Mouse (Mus musculus) forebrain, embryonic 11.5 days (tissue): ENCODE results near the gene Cd1d1. TPM values are rescaled to one million over a fixed set of nuclear protein-coding genes. Genes with fewer than 3 reads are reported as not detected.

Source experiments
- ATAC-seq: fragments of 200-750 bp; cut with Nextera tagmentation; replicated peaks from 2 replicates; pipeline ENCODE4 v1.8.0; 2017; ENCODE audit warnings: moderate TSS enrichment; ENCODE audit not compliant: low FRiP score
- DNase-seq: peaks from one replicate; pipeline ENCODE4 v3.0.0-alpha.2; 2017; ENCODE audit warnings: low spot score
- H3K27ac ChIP-seq: fragments of 300-500 bp; sonication (generic); 2 replicates; pipeline ENCODE4 v1.5.1; 2014; ENCODE audit warnings: low read depth, low read length
- H3K27me3 ChIP-seq: fragments of 300-500 bp; sonication (generic); 2 replicates; pipeline ENCODE4 v1.6.1; 2014; ENCODE audit warnings: mild to moderate bottlenecking, low read length, mixed read lengths; ENCODE audit not compliant: control insufficient read depth, insufficient read depth
- H3K36me3 ChIP-seq: fragments of 300-500 bp; sonication (generic); 2 replicates; pipeline ENCODE4 v1.6.1; 2014; ENCODE audit warnings: mild to moderate bottlenecking, low read length, moderate library complexity, mixed read lengths; ENCODE audit not compliant: control insufficient read depth, insufficient read depth
- H3K4me1 ChIP-seq: fragments of 300-500 bp; sonication (generic); replicated peaks from 2 replicates; pipeline ENCODE4 v1.6.1; 2014; ENCODE audit warnings: low read length, mixed read lengths; ENCODE audit not compliant: control insufficient read depth, insufficient read depth
- H3K4me2 ChIP-seq: fragments of 300-500 bp; sonication (generic); 2 replicates; pipeline ENCODE4 v1.6.1; 2014; ENCODE audit warnings: low read depth, mild to moderate bottlenecking, low read length, moderate library complexity, mixed read lengths; ENCODE audit not compliant: severe bottlenecking
- H3K4me3 ChIP-seq: fragments of 300-500 bp; sonication (generic); 2 replicates; pipeline ENCODE4 v1.5.1; 2014; ENCODE audit warnings: low read depth, low read length
- H3K9ac ChIP-seq: fragments of 300-500 bp; sonication (generic); 2 replicates; pipeline ENCODE4 v1.6.1; 2014; ENCODE audit warnings: low read length
- H3K9me3 ChIP-seq: fragments of 300-500 bp; sonication (generic); 2 replicates; pipeline ENCODE4 v1.6.1; 2016; ENCODE audit warnings: low read length, mixed read lengths; ENCODE audit not compliant: control insufficient read depth
- WGBS: fragments of 180-500 bp; shearing (Covaris S2); extraction: QIAGEN DNeasy Blood & Tissue Kit; methylation state at CpG from one replicate; pipeline ENCODE4 v1.1.7; 2014; 5-methylcytosine and 5-hydroxymethylcytosine counted together
- polyA plus RNA-seq: library from polyadenylated mRNA; unstranded; fragments of >200 nt; fragmentation: Nextera tagmentation; extraction: Ambion mirVana; gene quantifications from 2 replicates; pipeline ENCODE4 v1.2.1, GENCODE M21; 2014

The Cd1d1 gene
- polyA plus RNA-seq, 1 experiment from 2014 or later: 33.1 TPM

DNA sequence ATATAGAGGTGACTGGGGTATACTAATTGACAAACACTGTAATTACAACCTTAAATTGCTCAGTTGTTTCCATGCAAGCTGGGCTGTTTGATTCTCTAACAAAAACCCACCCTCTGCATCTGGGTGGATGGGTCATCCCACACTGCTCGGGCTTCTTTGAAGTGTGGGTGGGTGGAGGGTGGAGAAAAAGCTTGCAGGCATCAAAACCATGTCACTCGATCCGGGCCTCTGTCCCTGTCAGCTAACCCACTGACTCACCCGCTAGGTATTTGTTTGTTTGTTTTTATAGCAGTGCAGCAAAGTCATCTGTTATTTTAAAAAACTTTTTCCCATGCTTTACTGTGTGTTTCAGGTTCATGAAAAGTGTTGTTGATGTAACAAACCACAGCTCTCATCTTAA, 43.9 kb downstream of the Cd1d1 start:
- Histone ChIP-seq H3K9me3 (peaks cover 3% of the 10 kb centered on the region; the same call in 1 of the 2 replicates), H3K9ac (no peak overlapping the region), H3K27me3 (no peaks in the 10 kb centered on the region), H3K36me3 (no peaks in the 10 kb centered on the region), H3K4me1 (no peaks in the 10 kb centered on the region), H3K4me3 (no peak overlapping the region), H3K27ac (no peak overlapping the region), H3K4me2 (no peak overlapping the region)
- WGBS: 58% methylated on average over 4 of the region's 4 CpGs
- no peak for ATAC-seq
- no peak for DNase-seq

- no peak for ATAC-seq
Measured at GRCm38 (mm10) chr3:86954521-86954920, 44.7 kb downstream of the Cd1d1 start.

GRCm38 (mm10) chr3:86953819-86954218, 45.4 kb downstream of the Cd1d1 start:
- Histone ChIP-seq H3K9ac (no peak overlapping the region), H3K36me3 (no peaks in the 10 kb centered on the region), H3K27me3 (no peaks in the 10 kb centered on the region), H3K9me3 (peaks cover 3% of the 10 kb centered on the region; the same call in 1 of the 2 replicates), H3K4me1 (no peaks in the 10 kb centered on the region), H3K27ac (no peak overlapping the region), H3K4me2 (no peak overlapping the region), H3K4me3 (no peak overlapping the region)
- ATAC-seq (no peak), DNase-seq (no peak)
- 89% methylated on average over 4 of the region's 4 CpGs for WGBS

More at GRCm38 (mm10) chr3:86954521-86954920, 44.7 kb downstream of the Cd1d1 start:
- H3K27me3 ChIP-seq: no peaks in the 10 kb centered on the region
- H3K36me3 ChIP-seq: no peaks in the 10 kb centered on the region
- 83% methylated on average over 1 of the region's 1 CpGs for WGBS
- H3K9me3 ChIP-seq: peaks cover 3% of the 10 kb centered on the region; the same call in 1 of the 2 replicates
- H3K9ac ChIP-seq: no peak overlapping the region
- H3K4me2 ChIP-seq: no peak overlapping the region
- H3K4me1 ChIP-seq: no peaks in the 10 kb centered on the region
- no peak for DNase-seq
- no peak overlapping the region for H3K4me3 ChIP-seq
- no peak overlapping the region for H3K27ac ChIP-seq

DNA sequence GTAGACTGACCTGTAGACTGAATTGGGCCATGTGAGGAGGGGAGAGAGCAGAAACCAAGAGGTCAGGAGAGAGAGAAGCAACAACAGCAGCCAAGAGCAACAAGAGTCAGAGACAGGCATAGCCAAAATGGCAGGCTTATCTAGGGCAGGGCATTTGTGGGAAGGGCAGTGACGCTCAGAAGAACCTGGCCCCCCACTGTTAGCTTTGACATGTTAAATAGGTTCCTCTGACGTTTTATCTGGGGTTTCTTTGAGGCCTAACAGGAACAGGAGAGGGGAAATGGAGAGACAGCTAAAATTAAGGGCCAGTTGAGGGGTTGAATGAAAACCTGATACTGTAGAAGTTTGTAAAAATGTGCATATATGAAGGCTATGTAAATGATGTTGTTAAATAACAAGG, 48.6 kb downstream of the Cd1d1 start:
- Histone ChIP-seq H3K36me3 (no peaks in the 10 kb centered on the region), H3K27me3 (no peaks in the 10 kb centered on the region), H3K9me3 (peaks cover 3% of the 10 kb centered on the region; the same call in 1 of the 2 replicates), H3K4me2 (no peak overlapping the region), H3K4me1 (no peaks in the 10 kb centered on the region), H3K4me3 (no peak overlapping the region), H3K9ac (no peak overlapping the region), H3K27ac (no peak overlapping the region)
- DNase-seq (no peak), ATAC-seq (no peak)
- 31% methylated on average over 2 of the region's 2 CpGs for WGBS

Other genes starting within 250 kb of the Cd1d1 start
- gene Dclk2, start 78.6 kb downstream of the Cd1d1 start, polyA plus RNA-seq: 44.2 and 49.0 TPM in 2 replicates
- gene Kirrel, start 175.3 kb upstream of the Cd1d1 start, polyA plus RNA-seq: 10.2 and 10.6 TPM in 2 replicates